Mouse (Mus musculus): ENCODE measurements at regions not wholly inside any gene's neighbourhood (a gene's known extent, or its start where the extent isn't known, plus 50 kb on each side); places are given as distances from the start of the nearest gene placed in this dataset.

DNA sequence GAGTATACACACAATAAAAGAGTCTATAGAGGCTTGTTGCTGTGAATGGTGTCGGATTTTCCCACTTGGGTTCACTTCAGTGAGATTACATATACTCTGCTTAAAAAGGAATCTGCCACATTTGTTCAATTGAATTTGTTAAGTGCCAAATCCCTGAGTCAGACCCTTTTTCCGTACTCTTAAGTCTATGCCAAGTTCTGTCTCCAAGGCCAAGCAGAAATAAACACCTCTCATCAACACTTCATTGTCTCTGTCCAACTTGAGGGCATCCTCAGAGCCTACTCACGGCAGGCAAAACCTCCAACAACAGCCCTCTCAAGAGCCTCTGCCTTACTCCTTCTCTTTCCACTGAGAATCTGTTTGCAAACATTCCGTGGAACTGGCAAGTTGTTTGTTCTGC, 325.6 kb upstream of the Nr2f2 start:
- 74% methylated on average over 4 of the region's 4 CpGs for WGBS (ENCODE audit: insufficient replicate concordance)
- no peak for ATAC-seq (replicated peaks; ENCODE audit: insufficient number of reproducible peaks, low FRiP score, low TSS enrichment)
- no peak overlapping the region for H3K4me3 ChIP-seq (ENCODE audit: low read depth, low read length)

DNA sequence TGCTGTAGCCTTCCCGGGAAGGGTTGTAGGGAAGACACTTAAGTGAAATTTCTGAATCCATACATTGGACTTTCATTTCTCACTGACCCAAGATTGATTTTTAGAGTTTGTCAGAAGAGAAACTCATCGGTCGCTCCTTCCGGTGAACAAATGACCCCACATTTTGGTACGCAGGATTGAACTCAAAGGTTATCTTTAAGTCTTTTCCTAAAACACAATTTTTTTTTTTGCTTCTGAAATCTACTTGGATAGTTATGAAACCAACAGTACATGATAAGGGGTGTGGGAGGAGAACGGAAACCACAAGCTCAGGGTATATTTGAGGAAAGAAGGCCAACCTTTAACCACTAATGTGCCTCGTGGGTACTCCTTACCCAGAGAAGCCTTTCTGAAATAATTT, 324.3 kb upstream of the Nr2f2 start:
- no peaks in the 10 kb centered on the region for H3K9me3 ChIP-seq (replicated peaks; ENCODE audit: control insufficient read depth, low read length)
- H3K36me3 ChIP-seq (ENCODE audit: control insufficient read depth, insufficient read depth, low read length) = no peaks in the 10 kb centered on the region
- no peak overlapping the region for H3K4me3 ChIP-seq (ENCODE audit: low read depth, low read length)
- no peak for ATAC-seq (replicated peaks; ENCODE audit: insufficient number of reproducible peaks, low FRiP score, low TSS enrichment)
- no peak overlapping the region for H3K4me2 ChIP-seq
- whole genome bisulfite sequencing (ENCODE audit: insufficient replicate concordance) = 85% methylated on average over 7 of the region's 7 CpGs
- no peak overlapping the region for H3K27ac ChIP-seq (ENCODE audit: low read depth, low read length)
- no peak overlapping the region for H3K9ac ChIP-seq (ENCODE audit: low read depth, low read length)
- H3K27me3 ChIP-seq (ENCODE audit: control insufficient read depth, insufficient read depth, low read length) = no peaks in the 10 kb centered on the region
- no peaks in the 10 kb centered on the region for H3K4me1 ChIP-seq (ENCODE audit: control insufficient read depth, insufficient read depth, low read length)

More for the DNA sequence above, 325.6 kb upstream of the Nr2f2 start:
- Histone ChIP-seq H3K4me2 (no peak overlapping the region), H3K9me3 (replicated peaks; ENCODE audit: control insufficient read depth, low read length) (no peaks in the 10 kb centered on the region), H3K27ac (ENCODE audit: low read depth, low read length) (no peak overlapping the region), H3K36me3 (ENCODE audit: control insufficient read depth, insufficient read depth, low read length) (no peaks in the 10 kb centered on the region), H3K27me3 (ENCODE audit: control insufficient read depth, insufficient read depth, low read length) (no peaks in the 10 kb centered on the region), H3K9ac (ENCODE audit: low read depth, low read length) (no peak overlapping the region), H3K4me1 (ENCODE audit: control insufficient read depth, insufficient read depth, low read length) (no peaks in the 10 kb centered on the region)

DNA sequence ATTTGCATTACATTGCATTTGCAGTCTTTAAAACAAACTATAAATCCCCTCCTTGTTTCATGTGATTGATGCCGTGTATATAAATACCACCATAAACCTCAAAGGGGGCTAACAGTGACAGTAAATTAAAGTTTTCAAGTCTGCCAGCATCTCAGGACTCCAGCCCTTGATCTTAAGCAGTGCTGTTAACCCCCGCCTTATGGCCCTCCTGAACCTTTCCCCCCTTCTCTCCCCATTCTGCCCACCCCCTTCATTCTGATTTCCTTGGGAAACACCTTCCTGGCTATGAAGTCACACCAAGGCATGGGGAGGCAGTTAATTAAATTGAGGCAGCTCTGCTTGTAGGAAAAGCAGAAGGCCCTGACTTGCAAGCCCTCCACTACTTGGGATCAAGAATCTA, 302.5 kb upstream of the Nr2f2 start:
- H3K4me3 ChIP-seq (ENCODE audit: low read depth, low read length) = no peak overlapping the region
- no peak for ATAC-seq (replicated peaks; ENCODE audit: insufficient number of reproducible peaks, low FRiP score, low TSS enrichment)
- no peaks in the 10 kb centered on the region for H3K9me3 ChIP-seq (replicated peaks; ENCODE audit: control insufficient read depth, low read length)
- no peak overlapping the region for H3K27ac ChIP-seq (ENCODE audit: low read depth, low read length)
- H3K4me1 ChIP-seq (ENCODE audit: control insufficient read depth, insufficient read depth, low read length) = no peaks in the 10 kb centered on the region
- WGBS (ENCODE audit: insufficient replicate concordance) = 70% methylated on average over 2 of the region's 2 CpGs
- H3K4me2 ChIP-seq = no peak overlapping the region
- H3K9ac ChIP-seq (ENCODE audit: low read depth, low read length) = no peak overlapping the region
- H3K27me3 ChIP-seq (ENCODE audit: control insufficient read depth, insufficient read depth, low read length) = no peaks in the 10 kb centered on the region
- H3K36me3 ChIP-seq (ENCODE audit: control insufficient read depth, insufficient read depth, low read length) = no peaks in the 10 kb centered on the region

DNA sequence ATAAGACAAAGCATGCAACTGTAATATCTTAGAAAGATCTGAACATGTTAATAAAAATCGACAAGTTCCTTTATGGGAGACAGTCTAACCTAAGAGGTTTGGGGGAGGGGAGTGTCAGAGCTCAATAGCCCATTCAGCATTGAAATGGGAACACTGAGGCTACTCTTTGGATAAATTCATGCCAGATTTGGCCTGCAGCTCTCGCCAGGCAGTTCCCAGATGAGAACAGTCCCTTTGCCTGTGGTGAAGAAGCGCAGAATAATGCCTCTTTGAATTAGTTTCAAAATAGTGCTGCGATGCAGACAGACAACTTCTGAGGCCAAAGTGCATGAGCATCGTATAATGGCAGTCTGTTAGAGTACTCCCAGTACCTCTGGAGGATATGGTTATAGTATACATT, 293.6 kb upstream of the Nr2f2 start:
- ATAC-seq (replicated peaks; ENCODE audit: insufficient number of reproducible peaks, low FRiP score, low TSS enrichment) = no peak
- Histone ChIP-seq H3K4me3 (ENCODE audit: low read depth, low read length) (no peak overlapping the region), H3K9ac (ENCODE audit: low read depth, low read length) (no peak overlapping the region)

DNA sequence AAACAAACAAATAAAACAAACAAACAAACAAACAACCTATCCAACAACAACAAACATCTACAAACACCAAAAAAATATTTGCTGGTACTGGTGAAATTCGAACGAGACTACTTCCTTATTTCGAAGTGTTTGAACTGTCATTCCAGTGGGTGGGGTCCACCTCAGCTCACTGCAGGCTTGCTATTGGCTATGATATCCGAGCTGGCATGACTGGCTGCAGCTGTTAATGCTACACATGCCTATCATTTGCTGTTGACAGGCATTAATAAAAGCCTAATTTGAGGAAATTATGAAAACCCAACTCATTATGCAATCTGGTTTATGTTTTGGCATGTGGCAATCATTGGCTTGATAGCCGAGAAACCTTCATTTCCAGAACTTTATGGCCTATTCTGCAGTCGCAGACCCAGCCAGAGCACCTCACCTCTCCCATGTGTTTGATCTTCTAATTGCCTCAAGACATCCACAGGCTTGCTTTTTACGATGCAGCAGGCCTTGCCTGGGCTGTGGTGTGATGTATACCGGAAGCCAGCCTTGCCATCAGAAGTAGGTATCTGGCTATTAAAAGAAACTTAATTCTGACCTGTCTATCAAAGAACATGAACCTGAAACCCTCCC, 283.3 kb upstream of the Nr2f2 start:
- Histone ChIP-seq H3K4me2 (no peak overlapping the region), H3K9ac (ENCODE audit: low read depth, low read length) (no peak overlapping the region), H3K27me3 (ENCODE audit: control insufficient read depth, insufficient read depth, low read length) (no peaks in the 10 kb centered on the region), H3K4me1 (ENCODE audit: control insufficient read depth, insufficient read depth, low read length) (no peaks in the 10 kb centered on the region), H3K36me3 (ENCODE audit: control insufficient read depth, insufficient read depth, low read length) (no peaks in the 10 kb centered on the region), H3K27ac (ENCODE audit: low read depth, low read length) (no peak overlapping the region), H3K9me3 (replicated peaks; ENCODE audit: control insufficient read depth, low read length) (no peaks in the 10 kb centered on the region), H3K4me3 (ENCODE audit: low read depth, low read length) (no peak overlapping the region)
- WGBS (ENCODE audit: insufficient replicate concordance) = 75% methylated on average over 8 of the region's 8 CpGs
- no peak for ATAC-seq (replicated peaks; ENCODE audit: insufficient number of reproducible peaks, low FRiP score, low TSS enrichment)

More for the DNA sequence above, 293.6 kb upstream of the Nr2f2 start:
- Histone ChIP-seq H3K27me3 (ENCODE audit: control insufficient read depth, insufficient read depth, low read length) (no peaks in the 10 kb centered on the region), H3K9me3 (replicated peaks; ENCODE audit: control insufficient read depth, low read length) (no peaks in the 10 kb centered on the region), H3K4me2 (no peak overlapping the region), H3K36me3 (ENCODE audit: control insufficient read depth, insufficient read depth, low read length) (no peaks in the 10 kb centered on the region), H3K27ac (ENCODE audit: low read depth, low read length) (no peak overlapping the region), H3K4me1 (ENCODE audit: control insufficient read depth, insufficient read depth, low read length) (no peaks in the 10 kb centered on the region)
- WGBS (ENCODE audit: insufficient replicate concordance) = 74% methylated on average over 5 of the region's 5 CpGs

DNA sequence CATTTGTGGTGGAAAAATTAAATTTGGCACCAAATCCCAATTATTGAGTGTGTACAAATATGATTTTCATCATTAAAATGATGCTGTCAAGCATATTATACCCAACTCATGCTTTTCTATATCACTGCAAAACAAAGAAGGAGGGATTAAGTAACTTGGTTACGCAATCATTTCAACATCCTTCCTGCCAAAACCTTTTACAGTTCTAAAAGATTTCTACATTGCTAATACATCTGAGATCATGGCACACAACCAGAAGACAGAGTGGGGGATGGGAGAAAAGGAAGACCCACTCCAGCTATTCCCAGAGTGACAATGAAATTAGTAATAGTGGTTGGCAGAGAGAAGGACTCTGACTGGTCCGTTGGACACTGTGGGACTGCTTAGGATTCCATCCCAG, 280.3 kb upstream of the Nr2f2 start:
- H3K4me2 ChIP-seq = no peak overlapping the region
- 77% methylated on average over 2 of the region's 2 CpGs for WGBS (ENCODE audit: insufficient replicate concordance)
- no peak overlapping the region for H3K27ac ChIP-seq (ENCODE audit: low read depth, low read length)
- ATAC-seq (replicated peaks; ENCODE audit: insufficient number of reproducible peaks, low FRiP score, low TSS enrichment) = no peak
- H3K9me3 ChIP-seq (replicated peaks; ENCODE audit: control insufficient read depth, low read length) = no peaks in the 10 kb centered on the region
- H3K4me3 ChIP-seq (ENCODE audit: low read depth, low read length) = no peak overlapping the region
- no peak overlapping the region for H3K9ac ChIP-seq (ENCODE audit: low read depth, low read length)
- no peaks in the 10 kb centered on the region for H3K36me3 ChIP-seq (ENCODE audit: control insufficient read depth, insufficient read depth, low read length)
- H3K4me1 ChIP-seq (ENCODE audit: control insufficient read depth, insufficient read depth, low read length) = 0 out of 2 replicates have a peak, but pooled peaks cover 3% of the 10 kb centered on the region
- H3K27me3 ChIP-seq (ENCODE audit: control insufficient read depth, insufficient read depth, low read length) = no peaks in the 10 kb centered on the region

DNA sequence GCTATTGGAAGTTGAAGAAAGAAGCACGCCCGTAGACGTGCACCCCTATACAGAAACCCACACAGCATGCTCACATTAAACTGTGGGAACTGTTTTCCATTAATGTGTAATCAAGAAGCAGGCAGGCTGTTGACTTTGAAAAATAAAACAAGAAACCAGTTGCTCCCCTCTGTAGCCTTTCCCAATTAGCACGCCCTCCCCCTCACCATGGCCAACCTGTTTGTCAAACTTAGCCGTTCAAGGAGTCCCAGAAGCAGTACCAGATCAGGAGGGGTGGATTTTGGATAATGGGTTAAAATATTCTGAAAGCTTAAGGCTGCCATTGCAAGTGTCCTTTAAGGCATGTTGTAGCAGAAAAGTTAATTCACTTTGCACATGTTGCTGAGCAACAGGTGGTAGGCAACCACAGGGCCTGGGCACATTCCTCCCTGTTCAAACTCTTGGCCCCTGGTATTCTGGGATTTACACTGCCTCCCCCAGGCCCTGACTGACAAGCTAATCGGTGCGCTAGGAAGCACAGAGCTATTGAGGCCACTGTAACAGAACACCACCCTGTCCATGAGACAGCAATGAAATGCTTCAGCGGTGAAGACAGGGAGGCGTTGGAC, 277.3 kb upstream of the Nr2f2 start:
- 0 out of 2 replicates have a peak, but pooled peaks cover 6% of the 10 kb centered on the region for H3K4me1 ChIP-seq (ENCODE audit: control insufficient read depth, insufficient read depth, low read length)
- no peak overlapping the region for H3K4me2 ChIP-seq
- H3K36me3 ChIP-seq (ENCODE audit: control insufficient read depth, insufficient read depth, low read length) = no peaks in the 10 kb centered on the region
- ATAC-seq (replicated peaks; ENCODE audit: insufficient number of reproducible peaks, low FRiP score, low TSS enrichment) = no peak
- no peaks in the 10 kb centered on the region for H3K9me3 ChIP-seq (replicated peaks; ENCODE audit: control insufficient read depth, low read length)
- WGBS (ENCODE audit: insufficient replicate concordance) = 51% methylated on average over 9 of the region's 9 CpGs
- no peak overlapping the region for H3K9ac ChIP-seq (ENCODE audit: low read depth, low read length)
- H3K4me3 ChIP-seq (ENCODE audit: low read depth, low read length) = no peak overlapping the region
- no peak overlapping the region; the same call in 1 of the 2 replicates for H3K27ac ChIP-seq (ENCODE audit: low read depth, low read length)
- H3K27me3 ChIP-seq (ENCODE audit: control insufficient read depth, insufficient read depth, low read length) = no peaks in the 10 kb centered on the region

DNA sequence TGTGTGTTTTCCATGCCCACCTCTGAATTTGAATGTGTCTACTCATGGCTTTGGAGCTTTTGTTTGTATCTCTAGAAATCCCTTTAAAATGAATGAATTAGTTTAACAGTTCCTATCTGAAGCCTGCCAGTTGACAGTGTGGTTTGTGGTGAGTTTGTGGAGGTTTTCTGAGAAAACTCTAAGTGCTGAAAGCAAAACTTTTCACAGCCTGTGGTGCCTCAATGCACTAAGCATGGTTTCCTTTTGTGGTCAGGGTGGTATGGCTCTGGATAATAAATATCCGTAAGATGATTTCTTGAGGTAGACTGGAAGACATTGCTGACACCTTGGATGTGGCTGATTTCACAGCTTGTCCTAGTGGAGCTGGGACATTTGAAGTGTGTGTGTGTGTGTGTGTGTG, 276.5 kb upstream of the Nr2f2 start:
- no peaks in the 10 kb centered on the region for H3K36me3 ChIP-seq (ENCODE audit: control insufficient read depth, insufficient read depth, low read length)
- 61% methylated on average over 1 of the region's 1 CpGs for WGBS (ENCODE audit: insufficient replicate concordance)

DNA sequence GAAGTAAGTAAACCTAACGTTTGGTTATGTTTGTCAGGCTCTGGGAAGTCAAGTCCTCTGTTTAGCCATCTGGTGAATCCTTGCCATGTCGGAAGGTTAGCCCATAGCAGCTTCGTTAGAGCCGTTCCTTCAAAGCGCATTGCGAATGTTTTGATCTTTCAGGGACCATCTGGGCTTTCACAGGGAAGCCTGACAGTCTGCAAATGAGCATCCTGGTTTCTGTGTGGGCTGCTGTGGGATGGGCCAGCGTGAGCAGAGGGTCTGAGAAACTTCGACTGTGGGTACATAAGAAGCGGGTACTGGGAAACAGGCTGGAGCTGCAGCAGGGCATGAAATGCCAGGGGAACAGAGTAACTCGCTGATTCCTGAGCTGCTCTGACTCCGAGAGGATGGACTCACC, 274.7 kb upstream of the Nr2f2 start:
- 0 out of 2 replicates have a peak, but pooled peaks cover 6% of the 10 kb centered on the region for H3K4me1 ChIP-seq (ENCODE audit: control insufficient read depth, insufficient read depth, low read length)
- no peaks in the 10 kb centered on the region for H3K36me3 ChIP-seq (ENCODE audit: control insufficient read depth, insufficient read depth, low read length)
- H3K4me3 ChIP-seq (ENCODE audit: low read depth, low read length) = no peak overlapping the region
- H3K9me3 ChIP-seq (replicated peaks; ENCODE audit: control insufficient read depth, low read length) = no peaks in the 10 kb centered on the region
- 48% methylated on average over 11 of the region's 11 CpGs for WGBS (ENCODE audit: insufficient replicate concordance)
- H3K4me2 ChIP-seq = no peak overlapping the region
- H3K9ac ChIP-seq (ENCODE audit: low read depth, low read length) = no peak overlapping the region
- H3K27me3 ChIP-seq (ENCODE audit: control insufficient read depth, insufficient read depth, low read length) = no peaks in the 10 kb centered on the region
- no peak for ATAC-seq (replicated peaks; ENCODE audit: insufficient number of reproducible peaks, low FRiP score, low TSS enrichment)
- no peak overlapping the region for H3K27ac ChIP-seq (ENCODE audit: low read depth, low read length)

More for the DNA sequence above, 276.5 kb upstream of the Nr2f2 start:
- no peak overlapping the region for H3K9ac ChIP-seq (ENCODE audit: low read depth, low read length)
- no peak overlapping the region for H3K4me2 ChIP-seq
- H3K9me3 ChIP-seq (replicated peaks; ENCODE audit: control insufficient read depth, low read length) = no peaks in the 10 kb centered on the region
- no peaks in the 10 kb centered on the region for H3K27me3 ChIP-seq (ENCODE audit: control insufficient read depth, insufficient read depth, low read length)
- 0 out of 2 replicates have a peak, but pooled peaks cover 6% of the 10 kb centered on the region for H3K4me1 ChIP-seq (ENCODE audit: control insufficient read depth, insufficient read depth, low read length)
- no peak overlapping the region for H3K27ac ChIP-seq (ENCODE audit: low read depth, low read length)
- no peak for ATAC-seq (replicated peaks; ENCODE audit: insufficient number of reproducible peaks, low FRiP score, low TSS enrichment)
- no peak overlapping the region for H3K4me3 ChIP-seq (ENCODE audit: low read depth, low read length)

All from heart, embryonic 11.5 days (tissue).